Mouse (Mus musculus) testis, adult 2 months (tissue): ENCODE results near the gene Clic6.

ENCODE experiments used
- CTCF ChIP-seq: fragments of 200-500 bp; IDR thresholded peaks from 2 replicates; pipeline ENCODE4 v1.5.1; 2012; ENCODE audit warnings: low read depth, mild to moderate bottlenecking, inconsistent platforms, low read length, moderate library complexity; ENCODE audit not compliant: control insufficient read depth, insufficient read depth, insufficient replicate concordance
- POLR2A ChIP-seq: fragments of 200-500 bp; IDR thresholded peaks from 2 replicates; pipeline ENCODE4 v1.6.1; 2012; ENCODE audit warnings: low read depth, mild to moderate bottlenecking, inconsistent platforms, low read length, moderate library complexity; ENCODE audit not compliant: control insufficient read depth

DNA sequence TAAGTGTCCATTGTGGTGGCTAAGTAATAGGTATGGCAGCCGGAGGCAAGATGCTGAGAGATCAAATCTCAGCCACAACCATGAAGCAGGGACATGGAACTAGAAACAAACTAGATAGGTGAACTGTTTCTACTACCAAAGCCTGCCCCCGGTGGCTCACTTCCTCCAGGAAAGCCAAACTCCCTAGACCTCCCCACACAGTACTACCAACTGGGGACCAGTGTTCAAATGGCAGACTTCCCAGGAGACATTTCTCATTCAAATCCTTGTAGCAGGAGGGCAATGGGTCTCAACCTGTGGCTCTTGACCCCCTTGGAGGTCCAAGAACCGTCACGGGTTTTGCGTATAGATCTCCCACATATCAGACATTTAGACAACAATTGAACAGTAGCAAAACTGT, 18.5 kb upstream of the Clic6 start:
- no peak for TF ChIP-seq CTCF
- no peak for TF ChIP-seq POLR2A
